Mouse (Mus musculus) erythroblast, embryonic 14.5 days (primary cell): Measurements from ENCODE around the gene Nav2.

ENCODE experiments used
- GATA1 ChIP-seq: IDR thresholded peaks from 2 replicates; pipeline ENCODE4 v1.6.1; 2012; ENCODE audit warnings: low read length, inconsistent platforms, mixed read lengths
- TAL1 ChIP-seq: IDR thresholded peaks from 3 replicates; pipeline ENCODE4 v1.6.1; 2012; ENCODE audit warnings: low read length, inconsistent platforms, mixed read lengths

DNA sequence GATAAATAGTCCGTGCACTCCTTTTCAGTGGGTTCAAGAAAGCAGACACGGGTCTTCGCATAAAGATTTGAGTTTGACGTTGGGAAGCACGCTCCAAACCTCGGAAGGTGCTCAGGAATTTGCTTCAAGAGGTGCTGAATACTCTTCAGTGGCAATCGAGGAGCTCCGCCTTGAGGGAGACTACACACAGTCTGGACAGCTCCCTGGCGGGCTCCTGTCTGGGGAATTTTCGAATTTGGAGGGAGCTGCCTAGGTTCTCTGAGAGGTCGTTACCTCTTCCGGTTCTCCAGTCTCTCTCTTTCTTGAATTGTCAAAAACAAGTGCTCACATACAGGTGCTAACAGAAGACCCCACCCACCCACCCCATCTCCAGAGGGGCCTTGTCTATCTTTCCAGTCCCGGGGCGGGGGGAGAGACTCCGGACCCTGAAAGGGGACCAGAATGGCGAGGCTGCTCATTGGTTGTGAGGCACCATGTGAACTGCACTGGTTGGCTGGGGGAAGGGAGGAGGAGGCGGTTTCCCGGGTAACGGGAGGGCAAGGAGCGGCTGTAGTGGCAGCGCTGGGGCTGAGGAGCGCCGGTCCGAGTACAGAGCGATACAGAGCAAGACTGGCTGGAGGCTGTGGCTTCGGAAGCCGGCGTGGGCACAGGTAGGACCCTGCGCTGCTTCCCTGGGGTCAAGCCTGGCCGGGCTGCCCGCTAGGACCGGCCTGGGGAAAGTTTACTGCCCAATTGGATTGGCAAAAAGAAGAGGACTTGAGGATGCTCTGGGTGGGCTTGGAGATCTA lies 50.2 kb downstream of the Nav2 start:
- no peak for TF ChIP-seq TAL1
- no peak for TF ChIP-seq GATA1
